Mouse (Mus musculus) MEL (cell line): ENCODE measurements around the gene Mrtfa. TPM values are rescaled to one million over a fixed set of nuclear protein-coding genes. Genes with fewer than 3 reads are reported as not detected.

Experiments
- DNase-seq: peaks from one replicate; pipeline ENCODE4 v3.0.0; 2011; ENCODE audit warnings: low read depth, low spot score
- H3K27ac ChIP-seq: 2 replicates; pipeline ENCODE4 v1.5.1; 2012; ENCODE audit warnings: low read depth, mild to moderate bottlenecking, control low read depth, low read length, moderate library complexity; ENCODE audit not compliant: control insufficient read depth
- H3K27me3 ChIP-seq, 2 experiments: fragments of 150-350 bp in 1 of 2; sonication (generic) in 1 of 2; 2 replicates each; pipeline ENCODE4 v1.6.1; 2012; ENCODE audit warnings: low read length in 2 of 2, mild to moderate bottlenecking in 2 of 2, improper control_type of control experiment in 1 of 2, moderate library complexity in 1 of 2; ENCODE audit not compliant: insufficient read depth in 2 of 2, control insufficient read depth in 1 of 2
- H3K36me3 ChIP-seq, 2 experiments: 2 replicates each; pipeline ENCODE4 v1.6.1; 2012 to 2014; ENCODE audit warnings: low read length in 2 of 2, improper control_type of control experiment in 1 of 2, inconsistent platforms in 1 of 2, mild to moderate bottlenecking in 1 of 2; ENCODE audit not compliant: insufficient read depth in 2 of 2, control insufficient read depth in 1 of 2
- H3K4me1 ChIP-seq, 2 experiments: fragments of 150-350 bp in 1 of 2; sonication (generic) in 1 of 2; 2 replicates each; pipeline ENCODE4 v1.6.1; 2012; ENCODE audit warnings: low read length in 2 of 2, improper control_type of control experiment in 1 of 2, mild to moderate bottlenecking in 1 of 2; ENCODE audit not compliant: insufficient read depth in 2 of 2, control insufficient read depth in 1 of 2
- H3K4me3 ChIP-seq, 2 experiments: fragments of 150-350 bp in 1 of 2; sonication (generic) in 1 of 2; 2 replicates each; pipeline ENCODE4 v1.5.1; 2012; ENCODE audit warnings: low read depth in 2 of 2, low read length in 2 of 2, mild to moderate bottlenecking in 2 of 2, moderate library complexity in 2 of 2, control low read depth in 1 of 2, improper control_type of control experiment in 1 of 2; ENCODE audit not compliant: control insufficient read depth in 1 of 2, insufficient read depth in 1 of 2
- H3K79me2 ChIP-seq: 2 replicates; pipeline ENCODE4 v1.6.1; 2012; ENCODE audit warnings: mild to moderate bottlenecking, low read length, moderate library complexity; ENCODE audit not compliant: control insufficient read depth, poor library complexity, insufficient read depth
- H3K9ac ChIP-seq: 2 replicates; pipeline ENCODE4 v1.6.1; 2012; ENCODE audit warnings: low read depth, mild to moderate bottlenecking, control low read depth, low read length, moderate library complexity; ENCODE audit not compliant: control insufficient read depth, poor library complexity, severe bottlenecking
- H3K9me3 ChIP-seq: fragments of 150-350 bp; sonication (generic); replicated peaks from 2 replicates; pipeline ENCODE4 v1.6.1; 2012; ENCODE audit warnings: mild to moderate bottlenecking, low read length, improper control_type of control experiment, moderate library complexity; ENCODE audit not compliant: insufficient read depth
- ELF1 ChIP-seq: IDR thresholded peaks from 2 replicates; pipeline ENCODE4 v1.6.1; 2014; ENCODE audit warnings: low read depth, mild to moderate bottlenecking, inconsistent platforms, low read length, improper control_type of control experiment, moderate library complexity
- EP300 ChIP-seq, 2 experiments: IDR thresholded peaks; 2 replicates each; pipeline ENCODE4 v1.6.1; 2011; ENCODE audit warnings: improper control_type of control experiment in 2 of 2, low read length in 2 of 2, low read depth in 1 of 2, mild to moderate bottlenecking in 1 of 2
- ETS1 ChIP-seq: IDR thresholded peaks from 2 replicates; pipeline ENCODE4 v1.6.1; 2012; ENCODE audit warnings: low read depth, mild to moderate bottlenecking, inconsistent platforms, low read length, improper control_type of control experiment, moderate library complexity
- GABPA ChIP-seq: IDR thresholded peaks from 2 replicates; pipeline ENCODE4 v1.6.1; 2012; ENCODE audit warnings: low read depth, mild to moderate bottlenecking, inconsistent platforms, low read length, improper control_type of control experiment, moderate library complexity
- JUND ChIP-seq: IDR thresholded peaks from 2 replicates; pipeline ENCODE4 v1.6.1; 2011; ENCODE audit warnings: low read depth, mild to moderate bottlenecking, improper control_type of control experiment, low read length
- MAX ChIP-seq: IDR thresholded peaks from 2 replicates; pipeline ENCODE4 v1.6.1; 2011; ENCODE audit warnings: low read length, improper control_type of control experiment
- MAZ ChIP-seq: IDR thresholded peaks from 2 replicates; pipeline ENCODE4 v1.6.1; 2012; ENCODE audit warnings: low read depth, mild to moderate bottlenecking, inconsistent platforms, low read length, improper control_type of control experiment
- MYB ChIP-seq: IDR thresholded peaks from 2 replicates; pipeline ENCODE4 v1.6.1; 2011; ENCODE audit warnings: mild to moderate bottlenecking, low read depth, low read length, improper control_type of control experiment
- POLR2A ChIP-seq, 2 experiments: IDR thresholded peaks; 2 replicates each; pipeline ENCODE4 v1.6.1; 2011 to 2012; ENCODE audit warnings: low read length in 2 of 2, mild to moderate bottlenecking in 2 of 2, control low read depth in 1 of 2, improper control_type of control experiment in 1 of 2, low read depth in 1 of 2, moderate library complexity in 1 of 2; ENCODE audit not compliant: control insufficient read depth in 1 of 2, insufficient read depth in 1 of 2, poor library complexity in 1 of 2
- POLR2AphosphoS2 ChIP-seq: IDR thresholded peaks from 2 replicates; pipeline ENCODE4 v1.6.1; 2011; ENCODE audit warnings: low read length, improper control_type of control experiment
- POLR2AphosphoS5 ChIP-seq: IDR thresholded peaks from 2 replicates; pipeline ENCODE4 v1.6.1; 2012; ENCODE audit warnings: low read depth, borderline replicate concordance, mild to moderate bottlenecking, inconsistent platforms, low read length, moderate library complexity, mixed read lengths
- SMC3 ChIP-seq: IDR thresholded peaks from 2 replicates; pipeline ENCODE4 v1.6.1; 2011; ENCODE audit warnings: low read depth, low read length, improper control_type of control experiment
- TBP ChIP-seq: IDR thresholded peaks from 2 replicates; pipeline ENCODE4 v1.8.0; 2011; ENCODE audit warnings: low read depth, low read length, improper control_type of control experiment
- USF1 ChIP-seq: IDR thresholded peaks from 2 replicates; pipeline ENCODE4 v1.6.1; 2014; ENCODE audit warnings: low read depth, mild to moderate bottlenecking, inconsistent platforms, low read length, improper control_type of control experiment, moderate library complexity
- ZC3H11A ChIP-seq: IDR thresholded peaks from 2 replicates; pipeline ENCODE4 v1.6.1; 2012; ENCODE audit warnings: low read depth, mild to moderate bottlenecking, inconsistent platforms, low read length, improper control_type of control experiment
- ZMIZ1 ChIP-seq: IDR thresholded peaks from 2 replicates; pipeline ENCODE4 v1.6.1; 2012; ENCODE audit warnings: low read depth, mild to moderate bottlenecking, inconsistent platforms, low read length, improper control_type of control experiment, moderate library complexity
- polyA plus RNA-seq, 2 experiments: library from polyadenylated mRNA; stranded (reverse) in 1 of 2; unstranded in 1 of 2; fragments of >175 nt in 1 of 2; fragments of >200 nt in 1 of 2; gene quantifications; 2 replicates each; pipeline versions ENCODE4 v1.2.1 to v1.2.4; 2012; ENCODE audit warnings: low replicate concordance in 2 of 2, low read depth in 1 of 2; ENCODE audit not compliant: insufficient read length in 2 of 2, insufficient read depth in 1 of 2, missing spikeins in 1 of 2
- total RNA-seq: library from RNA; depleted of rRNA; stranded (reverse); fragments of 300-350 nt; gene quantifications from 2 replicates; pipeline ENCODE4 v1.2.3, GENCODE M21; 2012

The Mrtfa gene
- total and polyA plus RNA-seq, 3 experiments = 2.6 to 11.9 TPM; not detected in 1

- H3K79me2 ChIP-seq = no peaks in the 10 kb centered on the region
- H3K4me3 ChIP-seq = no peak overlapping the region
- DNase-seq = no peak
- H3K9ac ChIP-seq = no peak overlapping the region
- no peak for TF ChIP-seq JUND
- TF ChIP-seq TBP = no peak
- no peak for TF ChIP-seq USF1
- TF ChIP-seq SMC3 = no peak
- no peaks in the 10 kb centered on the region for H3K36me3 ChIP-seq
- H3K27ac ChIP-seq = no peak overlapping the region
- H3K9me3 ChIP-seq = no peaks in the 10 kb centered on the region
- no peaks in the 10 kb centered on the region for H3K4me1 ChIP-seq
- no peaks in the 10 kb centered on the region for H3K27me3 ChIP-seq
These were observed 72.3 kb downstream of the Mrtfa start for GRCm38 (mm10) chr15:81118226-81118625.

DNA sequence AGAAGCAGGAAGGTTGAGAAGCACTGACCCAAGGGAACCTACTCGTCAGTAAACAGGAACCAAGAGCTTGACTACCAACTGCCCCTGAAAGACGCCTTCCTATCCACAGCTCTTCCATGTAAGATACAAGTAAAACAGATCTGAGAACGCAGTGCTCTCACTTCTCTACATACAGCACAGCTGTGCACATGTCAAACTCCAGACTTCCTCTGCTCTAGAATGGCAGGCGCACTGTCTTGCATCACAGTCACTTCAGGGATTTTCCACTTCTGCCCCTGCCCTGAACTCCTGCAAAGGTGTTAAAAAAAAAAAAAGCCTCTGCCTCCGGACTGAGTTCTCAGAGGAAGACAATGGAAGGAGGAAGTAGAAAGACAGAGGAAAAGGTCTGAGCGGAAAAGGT, 78.0 kb downstream of the Mrtfa start:
- H3K9me3 ChIP-seq = no peaks in the 10 kb centered on the region
- no peaks in the 10 kb centered on the region for H3K36me3 ChIP-seq
- no peaks in the 10 kb centered on the region for H3K79me2 ChIP-seq
- H3K27me3 ChIP-seq = no peaks in the 10 kb centered on the region
- no peak overlapping the region for H3K27ac ChIP-seq
- no peak overlapping the region for H3K4me3 ChIP-seq
- TF ChIP-seq MYB = no peak
- TF ChIP-seq ZC3H11A = no peak
- no peak for TF ChIP-seq ETS1
- no peak for TF ChIP-seq EP300 (IDR thresholded peaks at IDR 0.05; ENCODE audit: low read depth in 1 of 2, low read length in 2 of 2)
- no peak for TF ChIP-seq TBP
- no peak for DNase-seq
- no peaks in the 10 kb centered on the region for H3K4me1 ChIP-seq
- H3K9ac ChIP-seq = no peak overlapping the region

DNA sequence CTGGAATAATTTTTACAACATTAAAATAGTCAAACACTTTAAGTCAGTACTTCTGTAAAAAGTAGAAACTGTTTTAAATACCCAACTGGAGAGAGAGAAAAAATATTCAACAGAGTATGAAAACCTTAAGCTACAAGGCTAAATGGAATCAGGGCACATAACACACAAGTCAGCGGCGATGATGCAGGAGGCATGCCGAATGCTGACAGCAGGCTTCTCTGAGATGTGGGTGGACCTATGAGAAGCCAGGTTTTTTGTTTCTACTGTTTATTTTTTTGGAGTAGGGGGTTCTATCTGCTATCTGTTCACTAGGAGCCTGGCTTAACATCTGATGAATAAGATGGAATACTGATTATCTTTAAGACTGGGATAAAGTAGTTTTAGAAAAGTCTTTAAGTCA, 80.2 kb downstream of the Mrtfa start:
- Histone ChIP-seq H3K27me3 (no peaks in the 10 kb centered on the region), H3K27ac (no peak overlapping the region), H3K9ac (no peak overlapping the region), H3K9me3 (no peaks in the 10 kb centered on the region), H3K79me2 (no peaks in the 10 kb centered on the region), H3K4me1 (peaks cover 2 to 11% of the 10 kb centered on the region in 2 experiments; a peak in 2 of 4 replicates), H3K36me3 (0 out of 4 replicates have a peak, but pooled peaks cover 0 to 1% of the 10 kb centered on the region in 2 experiments), H3K4me3 (no peak overlapping the region)
- TF ChIP-seq GABPA = no peak
- TF ChIP-seq TBP = no peak
- no peak for TF ChIP-seq POLR2AphosphoS2
- TF ChIP-seq MAZ = no peak
- no peak for TF ChIP-seq MAX
- TF ChIP-seq POLR2A (IDR thresholded peaks at IDR 0.05; ENCODE audit: control insufficient read depth in 1 of 2, insufficient read depth in 1 of 2, low read depth in 1 of 2, low read length in 2 of 2, poor library complexity in 1 of 2) = no peak
- no peak for TF ChIP-seq POLR2AphosphoS5
- TF ChIP-seq ZMIZ1 = no peak
- no peak for TF ChIP-seq ELF1
- DNase-seq = no peak
